Mouse (Mus musculus) retina, embryonic 14.5 days (tissue): ENCODE measurements around the gene Fat3.

Source experiments
- DNase-seq: peaks from one replicate; pipeline ENCODE4 v3.0.0-alpha.2; 2015; ENCODE audit warnings: low spot score

The Fat3 gene

DNA sequence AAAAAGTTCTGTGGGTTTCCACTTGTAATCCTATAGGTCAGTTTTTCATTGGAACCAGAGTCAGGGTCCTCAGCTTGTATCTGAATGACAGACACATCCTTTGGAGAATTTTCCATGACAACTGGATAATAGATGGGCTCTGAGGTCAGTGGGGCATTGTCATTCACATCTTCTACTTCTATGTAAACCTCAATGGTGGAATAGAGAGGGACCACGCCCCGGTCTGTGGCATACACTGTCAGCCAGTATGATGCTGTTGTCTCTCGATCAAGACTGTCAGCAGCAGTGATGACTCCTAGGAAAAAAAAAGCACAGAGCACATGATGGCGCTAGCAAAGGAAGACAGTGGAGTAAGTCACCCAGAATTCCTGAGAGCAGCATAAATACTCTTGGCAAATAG, 254.3 kb downstream of the Fat3 start:
- DNase-seq, result no peak

DNA sequence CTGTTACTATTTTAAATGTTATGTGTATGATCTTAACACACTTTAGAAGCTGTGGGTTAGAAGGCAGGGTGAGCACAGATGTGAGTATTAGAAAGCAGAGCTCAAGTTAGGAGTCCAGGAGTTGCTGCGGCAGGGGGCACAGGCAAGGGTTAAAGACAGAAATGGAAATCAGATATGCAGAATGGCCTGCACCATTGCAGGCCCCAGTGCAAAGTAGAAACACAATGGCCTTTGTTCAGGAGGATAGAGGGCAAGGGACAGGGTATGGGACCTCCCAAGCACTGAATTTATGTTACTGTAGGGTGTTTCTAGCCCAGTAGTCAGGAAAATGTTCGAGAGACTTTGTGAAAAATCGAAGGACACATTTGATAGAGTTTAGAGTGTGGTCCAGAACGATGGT, 269.5 kb downstream of the Fat3 start:
- DNase-seq, result peak; percentile 62

GRCm38 (mm10) chr9:16228919-16229318, 272.2 kb downstream of the Fat3 start:
- no peak for DNase-seq

DNA sequence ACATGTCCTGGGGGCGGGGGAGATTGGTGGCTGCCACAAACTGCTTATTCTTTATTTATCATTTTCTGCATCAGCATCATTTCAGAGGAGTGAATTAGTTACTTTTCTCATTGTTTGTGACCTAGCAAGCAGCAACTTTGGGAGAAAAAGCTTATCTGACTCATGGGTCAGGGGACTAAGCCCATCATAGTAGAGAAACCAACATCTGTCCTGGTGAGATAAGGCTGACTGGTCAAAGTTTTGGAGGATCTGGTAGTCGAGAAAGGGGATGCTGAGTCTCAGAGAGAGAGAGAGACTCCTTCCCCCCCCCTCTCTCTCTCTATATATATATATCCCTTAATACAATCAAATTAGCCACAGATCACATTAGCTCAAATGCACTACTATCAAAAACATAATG, 273.7 kb downstream of the Fat3 start:
- no peak for DNase-seq

- no peak for DNase-seq
These were observed 274.5 kb downstream of the Fat3 start for GRCm38 (mm10) chr9:16226545-16226944.

DNA sequence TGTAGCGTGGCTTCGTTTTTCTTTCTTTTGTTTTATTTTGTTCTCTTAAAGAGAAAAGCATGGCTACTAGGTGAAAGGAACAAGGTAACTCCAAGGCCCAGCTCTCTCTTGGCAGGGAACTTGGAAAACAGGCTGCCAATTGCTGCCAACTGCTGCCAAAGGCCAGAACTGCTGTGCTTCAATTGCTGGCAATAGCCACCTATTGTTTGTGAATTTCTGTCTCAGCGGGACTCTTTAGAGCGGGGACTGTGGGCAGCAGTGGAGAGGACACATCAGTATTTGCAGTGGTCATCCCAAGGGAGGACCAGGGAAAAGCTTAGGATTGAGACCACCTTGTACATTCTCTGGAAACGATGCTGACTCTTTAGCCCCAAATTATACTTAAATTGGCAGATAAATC, 279.2 kb downstream of the Fat3 start:
- DNase-seq, result peak; percentile 56

- DNase-seq, result no peak
These were observed 284.9 kb downstream of the Fat3 start for GRCm38 (mm10) chr9:16216235-16216634.

DNA sequence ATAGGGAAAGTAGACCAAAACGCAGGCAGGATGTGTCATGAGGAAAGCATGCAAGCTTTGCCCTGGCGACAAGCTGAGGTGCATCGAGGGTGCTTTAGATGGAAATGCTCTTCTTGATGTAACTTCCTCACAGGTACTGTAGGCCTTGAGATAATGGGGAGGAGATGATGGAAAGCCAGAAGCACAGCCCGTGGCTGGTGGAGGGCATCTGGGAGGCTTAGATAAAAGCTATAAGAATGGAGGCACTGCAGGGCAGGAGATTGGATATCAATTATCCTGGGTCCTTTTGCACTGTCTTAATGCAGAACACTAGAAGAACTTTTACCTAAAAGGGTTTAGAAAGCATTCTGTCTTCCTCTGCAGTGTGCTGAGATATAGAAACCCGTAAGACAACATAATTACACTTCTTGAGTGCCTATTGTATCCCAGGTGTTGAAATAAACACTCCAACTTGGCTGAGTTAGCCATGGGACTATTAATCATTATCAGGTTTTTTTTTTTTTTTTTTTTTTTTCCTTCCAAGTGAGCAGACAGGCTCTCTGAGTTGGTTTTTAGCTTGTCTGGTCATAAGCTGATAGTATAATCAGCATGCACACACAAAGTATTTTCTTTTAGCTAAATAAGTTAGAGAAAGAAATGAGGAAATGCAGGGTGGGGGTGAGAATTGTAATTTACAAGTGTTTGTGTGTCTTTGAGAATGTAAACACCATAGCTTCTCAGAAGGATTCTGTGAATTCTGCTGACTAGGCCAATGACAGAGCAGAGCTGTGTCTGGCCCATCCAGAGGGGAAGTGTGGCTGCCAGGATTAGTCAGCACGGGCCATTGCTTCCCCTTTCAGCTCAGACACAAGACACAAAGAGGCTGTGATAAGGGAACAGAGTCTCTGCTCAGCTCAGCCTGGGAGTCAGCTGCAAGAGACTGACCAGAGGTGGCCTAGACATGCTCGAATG, 286.1 kb downstream of the Fat3 start:
- peak; percentile 77 for DNase-seq

DNA sequence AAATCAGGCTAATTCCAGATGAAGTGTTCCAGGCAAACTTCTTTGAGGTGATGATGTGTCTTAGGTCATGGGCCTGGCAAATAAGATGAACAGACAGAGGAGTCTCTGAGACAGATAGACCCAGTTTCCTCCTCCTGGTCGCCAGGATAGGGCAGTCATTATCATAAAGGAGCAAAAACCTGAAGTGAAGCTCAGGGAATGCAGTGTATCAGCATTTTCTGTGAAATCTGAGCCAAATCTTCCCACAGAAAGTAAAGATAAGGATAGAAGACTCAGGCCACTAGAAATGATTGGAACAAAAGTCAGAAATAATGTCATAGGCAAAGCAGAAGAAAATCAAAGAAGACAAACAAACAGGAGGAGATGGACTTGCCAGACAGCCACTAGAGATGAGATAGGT, 287.8 kb downstream of the Fat3 start:
- no peak for DNase-seq

GRCm38 (mm10) chr9:16212628-16213027, 288.5 kb downstream of the Fat3 start:
- DNase-seq, result no peak

- no peak for DNase-seq
These were observed 288.9 kb downstream of the Fat3 start for GRCm38 (mm10) chr9:16212163-16212562.

- no peak for DNase-seq
These were observed 289.6 kb downstream of the Fat3 start for GRCm38 (mm10) chr9:16211468-16211867.

- DNase-seq, result no peak
These were observed 298.8 kb downstream of the Fat3 start for GRCm38 (mm10) chr9:16202296-16202695.

DNA sequence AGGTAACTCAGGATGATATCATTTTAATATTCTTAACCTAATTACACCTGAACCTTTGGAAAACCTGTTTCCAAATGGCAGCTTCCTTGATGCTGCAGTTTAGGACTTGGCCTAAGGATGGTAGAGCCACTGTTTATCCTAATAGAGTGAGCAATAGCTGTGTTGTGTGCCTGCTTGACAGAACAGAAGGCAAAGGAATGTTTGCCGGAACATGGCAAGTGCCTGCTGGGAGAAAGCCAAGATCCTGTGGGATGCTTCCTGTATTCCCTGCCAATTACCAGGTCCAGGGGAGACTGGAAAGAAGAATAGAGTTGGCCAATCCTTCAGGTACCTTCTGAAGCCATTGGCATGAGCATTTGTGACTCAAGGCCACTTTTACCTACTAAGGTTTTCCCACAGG, 300.1 kb downstream of the Fat3 start:
- DNase-seq, result no peak

DNA sequence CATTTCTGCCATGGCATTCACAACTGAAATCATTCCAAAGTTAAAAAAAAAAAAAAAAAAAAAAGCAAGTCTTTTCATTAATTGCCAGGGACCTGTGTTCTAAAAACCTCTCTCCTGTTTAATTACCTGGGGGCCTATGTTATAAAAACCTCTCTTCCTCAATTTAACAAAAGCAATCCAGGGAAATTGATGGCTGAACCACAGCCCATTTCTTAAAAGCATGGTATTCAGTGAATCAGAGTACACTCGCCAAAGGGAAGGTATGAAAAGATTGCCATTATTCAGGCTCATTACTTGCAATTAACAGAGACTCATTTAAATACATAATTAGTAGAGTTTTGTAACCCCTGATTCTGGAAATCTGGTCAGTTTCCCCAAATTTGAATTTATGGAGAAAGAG, 314.6 kb downstream of the Fat3 start:
- no peak for DNase-seq

GRCm38 (mm10) chr9:16169238-16169637, 331.8 kb downstream of the Fat3 start:
- DNase-seq, result no peak

GRCm38 (mm10) chr9:16168051-16168450, 333.0 kb downstream of the Fat3 start:
- DNase-seq, result no peak

DNA sequence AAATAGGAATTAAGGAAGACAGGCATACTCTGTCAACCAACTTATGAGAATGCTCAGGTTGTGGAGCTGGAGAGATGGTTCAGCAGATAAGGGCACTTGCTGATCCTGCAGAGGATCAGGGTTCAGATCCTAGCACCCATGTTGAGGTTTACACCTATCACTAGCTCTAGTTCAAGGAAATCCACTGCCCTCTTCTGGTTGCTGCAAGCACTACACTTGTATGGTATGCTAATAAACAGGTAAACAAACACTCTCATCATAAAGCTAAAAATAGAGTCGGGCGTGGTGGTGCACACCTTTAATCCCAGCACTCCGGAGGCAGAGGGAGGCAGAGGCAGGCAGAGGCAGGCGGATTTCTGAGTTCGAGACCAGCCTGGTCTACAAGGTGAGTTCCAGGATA, 341.7 kb downstream of the Fat3 start:
- no peak for DNase-seq

- peak; percentile 65 for DNase-seq
These were observed 347.5 kb downstream of the Fat3 start for GRCm38 (mm10) chr9:16153580-16153930.

GRCm38 (mm10) chr9:16152756-16153579, 348.1 kb downstream of the Fat3 start:
- peak; percentile 21 for DNase-seq

- DNase-seq, result no peak
These were observed 351.0 kb downstream of the Fat3 start for GRCm38 (mm10) chr9:16150046-16150445.

GRCm38 (mm10) chr9:16147735-16148134, 353.4 kb downstream of the Fat3 start:
- DNase-seq, result no peak

- no peak for DNase-seq
These were observed 356.4 kb downstream of the Fat3 start for GRCm38 (mm10) chr9:16144684-16145083.
